Mouse (Mus musculus): ENCODE measurements around the gene Cfap46.

Gene Cfap46

GRCm38 (mm10) chr7:139591311-139591710 is 92.3 kb downstream of the Cfap46 start:
- H3K4me3 ChIP-seq (replicated peaks; ENCODE audit: low read length): no peak overlapping the region
- H3K27me3 ChIP-seq (ENCODE audit: insufficient read depth, low read length): peaks cover 35% of the 10 kb centered on the region
- TF ChIP-seq POU5F1 (IDR thresholded peaks at IDR 0.05; ENCODE audit: borderline replicate concordance, low read length): no peak
- no peak for TF ChIP-seq CTCF (conservative IDR thresholded peaks at IDR 0.05; ENCODE audit: low read length)
- TF ChIP-seq NANOG (IDR thresholded peaks at IDR 0.05; ENCODE audit: borderline replicate concordance, low read length): no peak
- no peaks in the 10 kb centered on the region for H3K9me3 ChIP-seq (ENCODE audit: low read length)
- H3K36me3 ChIP-seq (ENCODE audit: insufficient read depth, low read length): no peaks in the 10 kb centered on the region
- H3K4me1 ChIP-seq (replicated peaks; ENCODE audit: low read depth, low read length): peaks cover 52% of the 10 kb centered on the region

DNA sequence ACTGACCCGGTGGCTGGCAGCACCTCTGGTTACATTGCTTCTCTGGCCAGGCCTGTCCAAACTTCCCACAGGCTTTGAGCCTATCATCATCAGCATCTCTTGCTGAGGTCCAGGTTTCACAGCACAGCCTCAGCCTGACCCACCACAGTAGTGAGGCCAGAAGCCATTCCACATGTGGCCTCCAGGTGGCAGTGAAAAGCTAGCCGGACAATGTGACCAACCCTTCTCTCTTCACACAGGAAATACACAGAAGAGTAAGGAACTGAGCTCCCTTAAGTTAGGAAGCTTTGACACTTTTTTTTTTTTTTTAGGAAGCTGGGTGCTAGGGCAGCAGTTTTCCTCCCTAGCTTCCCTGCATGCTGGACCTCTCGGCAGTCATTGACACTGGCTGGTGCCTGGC is 93.3 kb downstream of the Cfap46 start:
- peaks cover 45% of the 10 kb centered on the region for H3K27me3 ChIP-seq (ENCODE audit: insufficient read depth, low read length)
- H3K36me3 ChIP-seq (ENCODE audit: insufficient read depth, low read length): no peaks in the 10 kb centered on the region
- TF ChIP-seq CTCF (conservative IDR thresholded peaks at IDR 0.05; ENCODE audit: low read length) (peak; percentile 93), POU5F1 (IDR thresholded peaks at IDR 0.05; ENCODE audit: borderline replicate concordance, low read length) (no peak), NANOG (IDR thresholded peaks at IDR 0.05; ENCODE audit: borderline replicate concordance, low read length) (no peak)
- H3K4me3 ChIP-seq (replicated peaks; ENCODE audit: low read length): 0 out of 2 replicates have a peak overlapping the region, but pooled peaks have one; percentile 10
- no peaks in the 10 kb centered on the region for H3K9me3 ChIP-seq (ENCODE audit: low read length)
- peaks cover 52% of the 10 kb centered on the region for H3K4me1 ChIP-seq (replicated peaks; ENCODE audit: low read depth, low read length)

DNA sequence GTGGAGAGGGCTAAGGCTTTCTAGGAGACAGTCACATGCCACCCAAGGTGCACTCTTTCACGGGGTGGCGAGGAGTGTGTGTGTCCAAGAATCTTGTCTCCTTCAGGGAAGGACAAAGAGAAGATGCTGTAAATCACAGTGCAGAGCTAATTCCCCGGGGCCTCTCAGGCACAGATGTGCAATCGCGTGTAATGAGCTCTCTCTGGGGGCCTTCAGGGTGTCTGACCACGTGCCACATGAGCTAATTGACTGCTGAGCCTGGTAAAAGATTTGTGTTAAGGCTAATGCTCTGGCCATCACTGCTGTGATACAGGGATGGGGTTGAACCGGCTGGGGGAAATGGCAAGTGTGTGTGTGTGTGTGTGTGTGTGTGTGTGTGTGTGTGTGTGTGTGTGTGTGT is 95.7 kb downstream of the Cfap46 start:
- Histone ChIP-seq H3K4me1 (replicated peaks; ENCODE audit: low read depth, low read length) (peaks cover 69% of the 10 kb centered on the region), H3K27me3 (ENCODE audit: insufficient read depth, low read length) (peaks cover 63% of the 10 kb centered on the region), H3K4me3 (replicated peaks; ENCODE audit: low read length) (no peak overlapping the region), H3K9me3 (ENCODE audit: low read length) (no peaks in the 10 kb centered on the region), H3K36me3 (ENCODE audit: insufficient read depth, low read length) (no peaks in the 10 kb centered on the region)
- TF ChIP-seq CTCF (conservative IDR thresholded peaks at IDR 0.05; ENCODE audit: low read length): no peak
- TF ChIP-seq NANOG (IDR thresholded peaks at IDR 0.05; ENCODE audit: borderline replicate concordance, low read length): no peak
- no peak for TF ChIP-seq POU5F1 (IDR thresholded peaks at IDR 0.05; ENCODE audit: borderline replicate concordance, low read length)

DNA sequence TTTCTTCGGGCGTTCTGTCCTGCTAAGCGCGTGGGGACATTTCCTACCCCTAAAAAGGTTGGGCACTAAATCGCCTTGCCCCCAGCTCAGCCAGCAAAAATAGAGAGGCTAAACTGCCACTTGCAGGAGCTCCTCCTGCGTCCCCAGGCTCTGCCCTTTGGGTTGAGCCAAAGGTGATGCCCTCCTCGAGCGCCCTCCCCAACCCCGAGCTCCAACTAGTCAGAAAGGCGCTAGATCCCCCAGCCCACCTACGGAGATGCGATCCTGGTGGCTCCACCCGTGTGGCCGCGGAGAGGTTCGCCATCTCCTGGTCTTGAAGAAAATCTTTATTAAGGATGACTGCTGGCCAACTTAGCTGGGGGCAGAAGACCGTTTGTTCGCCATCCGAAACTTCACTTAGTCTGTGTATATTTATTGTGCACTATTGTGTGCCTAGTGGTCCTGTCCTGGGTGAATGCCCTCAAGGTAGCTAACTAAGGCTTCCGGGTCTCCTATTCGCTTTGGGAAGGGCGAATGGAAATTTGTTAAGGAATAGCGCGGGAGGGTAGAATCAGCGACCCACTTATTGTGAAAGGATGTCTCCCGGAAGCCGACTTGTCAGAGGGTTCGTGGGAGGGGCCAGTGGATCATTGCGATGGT is 98.3 kb downstream of the Cfap46 start:
- Histone ChIP-seq H3K4me3 (replicated peaks; ENCODE audit: low read length) (peak overlapping the region; percentile 55), H3K36me3 (ENCODE audit: insufficient read depth, low read length) (no peaks in the 10 kb centered on the region), H3K9me3 (ENCODE audit: low read length) (no peaks in the 10 kb centered on the region), H3K4me1 (replicated peaks; ENCODE audit: low read depth, low read length) (peaks cover 58% of the 10 kb centered on the region), H3K27me3 (ENCODE audit: insufficient read depth, low read length) (peaks cover 89% of the 10 kb centered on the region)
- TF ChIP-seq NANOG (IDR thresholded peaks at IDR 0.05; ENCODE audit: borderline replicate concordance, low read length): no peak
- no peak for TF ChIP-seq CTCF (conservative IDR thresholded peaks at IDR 0.05; ENCODE audit: low read length)
- no peak for TF ChIP-seq POU5F1 (IDR thresholded peaks at IDR 0.05; ENCODE audit: borderline replicate concordance, low read length)

GRCm38 (mm10) chr7:139584221-139585175 is 99.1 kb downstream of the Cfap46 start:
- peak overlapping the region; percentile 55 for H3K4me3 ChIP-seq (replicated peaks; ENCODE audit: low read length)
- TF ChIP-seq CTCF (conservative IDR thresholded peaks at IDR 0.05; ENCODE audit: low read length) (no peak), POU5F1 (IDR thresholded peaks at IDR 0.05; ENCODE audit: borderline replicate concordance, low read length) (no peak), NANOG (IDR thresholded peaks at IDR 0.05; ENCODE audit: borderline replicate concordance, low read length) (no peak)
- peaks cover 62% of the 10 kb centered on the region for H3K4me1 ChIP-seq (replicated peaks; ENCODE audit: low read depth, low read length)

GRCm38 (mm10) chr7:139583094-139583737 is 100.4 kb downstream of the Cfap46 start:
- no peaks in the 10 kb centered on the region for H3K9me3 ChIP-seq (ENCODE audit: low read length)
- peaks cover 97% of the 10 kb centered on the region for H3K27me3 ChIP-seq (ENCODE audit: insufficient read depth, low read length)
- TF ChIP-seq CTCF (conservative IDR thresholded peaks at IDR 0.05; ENCODE audit: low read length) (no peak), POU5F1 (IDR thresholded peaks at IDR 0.05; ENCODE audit: borderline replicate concordance, low read length) (no peak), NANOG (IDR thresholded peaks at IDR 0.05; ENCODE audit: borderline replicate concordance, low read length) (no peak)
- H3K4me1 ChIP-seq (replicated peaks; ENCODE audit: low read depth, low read length): peaks cover 74% of the 10 kb centered on the region
- H3K36me3 ChIP-seq (ENCODE audit: insufficient read depth, low read length): no peaks in the 10 kb centered on the region
- H3K4me3 ChIP-seq (replicated peaks; ENCODE audit: low read length): peak overlapping the region; percentile 79; the same call in 1 of the 2 replicates

More at GRCm38 (mm10) chr7:139584221-139585175, 99.1 kb downstream of the Cfap46 start:
- no peaks in the 10 kb centered on the region for H3K36me3 ChIP-seq (ENCODE audit: insufficient read depth, low read length)
- peaks cover 94% of the 10 kb centered on the region for H3K27me3 ChIP-seq (ENCODE audit: insufficient read depth, low read length)
- no peaks in the 10 kb centered on the region for H3K9me3 ChIP-seq (ENCODE audit: low read length)

GRCm38 (mm10) chr7:139582595-139582994 is 101.0 kb downstream of the Cfap46 start, which contains the start of gene Nkx6-2:
Nkx6-2 (minus strand) TSS chr7:139582797.
- peaks cover 97% of the 10 kb centered on the region for H3K27me3 ChIP-seq (ENCODE audit: insufficient read depth, low read length)
- H3K9me3 ChIP-seq (ENCODE audit: low read length): no peaks in the 10 kb centered on the region
- peak within 1 kb of the TSS; percentile 79 for H3K4me3 ChIP-seq (replicated peaks; ENCODE audit: low read length)
- no peak for TF ChIP-seq CTCF (conservative IDR thresholded peaks at IDR 0.05; ENCODE audit: low read length)
- TF ChIP-seq POU5F1 (IDR thresholded peaks at IDR 0.05; ENCODE audit: borderline replicate concordance, low read length): no peak
- TF ChIP-seq NANOG (IDR thresholded peaks at IDR 0.05; ENCODE audit: borderline replicate concordance, low read length): no peak
- H3K4me1 ChIP-seq (replicated peaks; ENCODE audit: low read depth, low read length): peaks cover 81% of the 10 kb centered on the region
- H3K36me3 ChIP-seq (ENCODE audit: insufficient read depth, low read length): no peaks in the 10 kb centered on the region
